ENCODE assay signal across 11 mouse cellular contexts in genomic region chr15:97760952-97761351, GRCm38 (mm10).
"Had no signal": no experiment of that assay in that cellular context is flagged by ENCODE, and none has a peak within 500 bp of the region (broad histone marks: within the 10 kb centered on the region; RNA-seq: fewer than 3 reads in every experiment).

No protein-coding gene starts in this region.

- H3K4me3 ChIP-seq: limb, embryonic 10.5 days; liver, embryonic 15.5 days; midbrain, embryonic 10.5 days; myocyte; neural tube, embryonic 15.5 days had no signal

- H3K9ac ChIP-seq: liver, embryonic 15.5 days; neural tube, embryonic 15.5 days had no signal

- H3K36me3 ChIP-seq: liver, embryonic 15.5 days; midbrain, embryonic 10.5 days had no signal

- H3K27ac ChIP-seq: kidney, postnatal 0 days; limb, embryonic 10.5 days; liver, embryonic 15.5 days; neural tube, embryonic 15.5 days had no signal

- DNase-seq: lung, postnatal 36 days; midbrain, embryonic 14.5 days; right cerebral cortex, adult 18-20 months; right cerebral cortex, postnatal 25 days; thymus, postnatal 4 days had no signal

- H3K9me3 ChIP-seq: limb, embryonic 10.5 days; liver, embryonic 15.5 days; midbrain, embryonic 10.5 days; neural tube, embryonic 15.5 days had no signal

- H3K27me3 ChIP-seq: neural tube, embryonic 15.5 days had no signal

- H3K4me2 ChIP-seq: liver, embryonic 15.5 days; neural tube, embryonic 15.5 days had no signal
